Mouse (Mus musculus): Measurements from ENCODE around the gene Cep78. TPM values are rescaled to one million over a fixed set of nuclear protein-coding genes. Genes with fewer than 3 reads are reported as not detected.

Gene Cep78
- polyA plus RNA-seq, 1 experiment from 2014 or later: 25.4 TPM

DNA sequence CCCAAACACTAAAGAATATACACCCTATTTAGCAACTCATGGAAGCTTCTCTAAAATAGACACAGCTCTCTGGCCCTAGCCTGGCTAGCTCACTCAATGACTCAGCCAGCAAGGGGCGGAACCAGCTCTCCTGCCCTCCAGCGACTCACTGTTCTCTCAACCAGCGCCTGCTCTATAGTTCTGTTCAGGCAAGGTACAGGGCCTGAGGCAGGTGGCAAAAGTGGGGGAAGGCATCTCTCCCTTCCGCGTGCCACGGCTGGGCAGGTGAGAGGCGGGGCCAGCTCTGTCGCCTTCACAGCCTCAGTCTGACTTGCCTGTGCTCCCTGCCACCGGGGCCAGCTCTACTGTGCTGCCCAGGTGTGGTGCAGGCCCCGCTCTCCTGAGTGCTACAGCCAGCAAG, 38.1 kb downstream of the Cep78 start:
- Histone ChIP-seq H3K36me3 (ENCODE audit: insufficient read depth, low read length) (no peaks in the 10 kb centered on the region), H3K9ac (replicated peaks; ENCODE audit: low read length) (no peak overlapping the region), H3K4me1 (ENCODE audit: insufficient read depth, low read length) (no peaks in the 10 kb centered on the region), H3K27ac (ENCODE audit: low read length) (peak overlapping the region; percentile 64; the same call in 1 of the 2 replicates), H3K9me3 (ENCODE audit: low read length) (peaks cover 3% of the 10 kb centered on the region; the same call in 1 of the 2 replicates), H3K4me3 (ENCODE audit: low read length) (no peak overlapping the region), H3K4me2 (replicated peaks; ENCODE audit: low read depth, low read length) (no peak overlapping the region), H3K27me3 (ENCODE audit: insufficient read depth, low read length) (no peaks in the 10 kb centered on the region)
- peak; percentile 89 for ATAC-seq (ENCODE audit: low FRiP score, low TSS enrichment)
- WGBS: 65% methylated on average over 10 of the region's 10 CpGs

DNA sequence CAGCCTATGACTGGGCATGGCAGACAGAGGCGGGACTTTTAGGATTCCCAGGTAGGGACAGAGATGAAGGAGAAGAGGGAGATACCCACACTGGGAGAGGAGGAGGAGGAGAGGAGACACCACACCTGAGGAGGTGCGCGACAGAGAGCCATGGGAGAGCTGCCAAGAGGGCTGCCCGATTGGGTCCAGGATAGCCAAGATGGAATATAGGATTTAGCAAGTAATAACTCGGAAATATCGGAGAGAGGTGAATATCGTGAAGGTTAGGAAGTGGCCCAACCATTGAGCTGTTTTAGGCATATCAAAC, 41.7 kb downstream of the Cep78 start:
- H3K27me3 ChIP-seq (ENCODE audit: insufficient read depth, low read length): no peaks in the 10 kb centered on the region
- peaks cover 3% of the 10 kb centered on the region; the same call in 1 of the 2 replicates for H3K9me3 ChIP-seq (ENCODE audit: low read length)
- H3K4me1 ChIP-seq (ENCODE audit: insufficient read depth, low read length): peaks cover 5% of the 10 kb centered on the region; the same call in 1 of the 2 replicates
- no peak overlapping the region for H3K27ac ChIP-seq (ENCODE audit: low read length)
- no peak overlapping the region for H3K9ac ChIP-seq (replicated peaks; ENCODE audit: low read length)
- H3K4me2 ChIP-seq (replicated peaks; ENCODE audit: low read depth, low read length): no peak overlapping the region
- no peak for ATAC-seq (ENCODE audit: low FRiP score, low TSS enrichment)
- no peak overlapping the region for H3K4me3 ChIP-seq (ENCODE audit: low read length)
- 79% methylated on average over 7 of the region's 7 CpGs for WGBS
- H3K36me3 ChIP-seq (ENCODE audit: insufficient read depth, low read length): no peaks in the 10 kb centered on the region

- peaks cover 5% of the 10 kb centered on the region; the same call in 1 of the 2 replicates for H3K4me1 ChIP-seq (ENCODE audit: insufficient read depth, low read length)
- H3K27me3 ChIP-seq (ENCODE audit: insufficient read depth, low read length): no peaks in the 10 kb centered on the region
- no peak overlapping the region for H3K4me2 ChIP-seq (replicated peaks; ENCODE audit: low read depth, low read length)
- H3K9ac ChIP-seq (replicated peaks; ENCODE audit: low read length): no peak overlapping the region
- peaks cover 3% of the 10 kb centered on the region; the same call in 1 of the 2 replicates for H3K9me3 ChIP-seq (ENCODE audit: low read length)
- no peak overlapping the region; the same call in 1 of the 2 replicates for H3K27ac ChIP-seq (ENCODE audit: low read length)
- no peak overlapping the region for H3K4me3 ChIP-seq (ENCODE audit: low read length)
- no peaks in the 10 kb centered on the region for H3K36me3 ChIP-seq (ENCODE audit: insufficient read depth, low read length)
- ATAC-seq (ENCODE audit: low FRiP score, low TSS enrichment): no peak
- WGBS: 73% methylated on average over 11 of the region's 11 CpGs
Observed at GRCm38 (mm10) chr19:15942421-15943116, 42.2 kb downstream of the Cep78 start.

GRCm38 (mm10) chr19:15941399-15941798, 43.4 kb downstream of the Cep78 start:
- Histone ChIP-seq H3K4me1 (ENCODE audit: insufficient read depth, low read length) (peaks cover 5% of the 10 kb centered on the region; the same call in 1 of the 2 replicates), H3K4me3 (ENCODE audit: low read length) (no peak overlapping the region), H3K27me3 (ENCODE audit: insufficient read depth, low read length) (no peaks in the 10 kb centered on the region), H3K9ac (replicated peaks; ENCODE audit: low read length) (no peak overlapping the region), H3K4me2 (replicated peaks; ENCODE audit: low read depth, low read length) (no peak overlapping the region), H3K9me3 (ENCODE audit: low read length) (peaks cover 3% of the 10 kb centered on the region; the same call in 1 of the 2 replicates), H3K27ac (ENCODE audit: low read length) (peak overlapping the region; percentile 73; the same call in 1 of the 2 replicates), H3K36me3 (ENCODE audit: insufficient read depth, low read length) (no peaks in the 10 kb centered on the region)
- WGBS: 44% methylated on average over 8 of the region's 8 CpGs
- ATAC-seq (ENCODE audit: low FRiP score, low TSS enrichment): peak; percentile 96

- Histone ChIP-seq H3K36me3 (ENCODE audit: insufficient read depth, low read length) (0 out of 2 replicates have a peak, but pooled peaks cover 3% of the 10 kb centered on the region), H3K27ac (ENCODE audit: low read length) (peak overlapping the region; percentile 85), H3K4me3 (ENCODE audit: low read length) (peak overlapping the region; percentile 62), H3K4me1 (ENCODE audit: insufficient read depth, low read length) (peaks cover 18% of the 10 kb centered on the region), H3K9ac (replicated peaks; ENCODE audit: low read length) (peak overlapping the region; percentile 67), H3K9me3 (ENCODE audit: low read length) (no peaks in the 10 kb centered on the region), H3K4me2 (replicated peaks; ENCODE audit: low read depth, low read length) (peak overlapping the region; percentile 82), H3K27me3 (ENCODE audit: insufficient read depth, low read length) (no peaks in the 10 kb centered on the region)
- ATAC-seq (ENCODE audit: low FRiP score, low TSS enrichment): peak; percentile 61; the same call in 1 of the 2 replicates
- WGBS: 14% methylated on average over 4 of the region's 4 CpGs
Observed at GRCm38 (mm10) chr19:15925719-15926045, 59.1 kb downstream of the Cep78 start.

DNA sequence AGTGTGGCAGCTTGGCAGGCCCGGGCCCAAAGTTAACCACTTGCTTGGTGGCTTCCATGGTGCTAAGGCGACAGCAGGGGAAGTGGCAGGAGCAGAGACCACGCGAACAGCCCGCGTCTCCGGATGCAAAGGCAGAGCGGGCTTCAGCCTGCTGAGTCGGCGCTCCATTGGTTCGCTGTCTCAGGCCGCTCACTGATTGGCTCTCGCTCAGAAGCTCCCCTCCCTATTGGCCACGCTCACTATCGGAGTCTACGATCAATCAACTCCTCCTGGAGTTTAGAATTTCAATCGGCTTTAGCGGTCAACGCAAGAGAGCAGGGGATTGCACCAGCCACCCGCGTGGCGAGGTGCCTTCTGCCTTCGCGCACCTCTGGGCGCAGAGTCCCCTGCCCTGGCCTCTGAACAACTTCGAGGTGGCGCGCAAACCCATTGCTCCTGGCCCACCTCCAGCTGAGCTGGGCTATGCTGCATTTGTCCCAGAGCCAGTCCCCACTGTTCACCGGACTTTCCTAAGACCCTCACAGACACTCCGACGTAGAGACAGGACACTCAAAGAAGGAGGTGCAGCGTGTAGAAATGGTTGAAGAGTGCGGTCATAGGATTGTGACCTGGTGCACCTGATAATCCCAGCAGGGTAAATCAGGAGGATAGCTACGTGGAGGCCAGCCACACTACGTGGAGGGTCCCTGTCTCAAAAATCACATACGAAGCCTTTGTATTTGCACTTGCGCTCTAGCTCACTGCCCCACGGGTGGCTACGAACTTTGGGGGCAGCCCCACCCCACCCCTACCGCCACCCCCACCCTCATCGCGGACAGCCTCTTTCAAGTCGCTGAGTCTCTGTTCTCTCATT, 59.7 kb downstream of the Cep78 start:
- H3K4me2 ChIP-seq (replicated peaks; ENCODE audit: low read depth, low read length): peak overlapping the region; percentile 82
- H3K9ac ChIP-seq (replicated peaks; ENCODE audit: low read length): peak overlapping the region; percentile 67
- H3K9me3 ChIP-seq (ENCODE audit: low read length): no peaks in the 10 kb centered on the region
- peak overlapping the region; percentile 62 for H3K4me3 ChIP-seq (ENCODE audit: low read length)
- ATAC-seq (ENCODE audit: low FRiP score, low TSS enrichment): peak; percentile 99
- 0 out of 2 replicates have a peak, but pooled peaks cover 4% of the 10 kb centered on the region for H3K36me3 ChIP-seq (ENCODE audit: insufficient read depth, low read length)
- H3K4me1 ChIP-seq (ENCODE audit: insufficient read depth, low read length): peaks cover 18% of the 10 kb centered on the region
- peak overlapping the region; percentile 85 for H3K27ac ChIP-seq (ENCODE audit: low read length)
- WGBS: 2% methylated on average over 43 of the region's 43 CpGs
- no peaks in the 10 kb centered on the region for H3K27me3 ChIP-seq (ENCODE audit: insufficient read depth, low read length)

DNA sequence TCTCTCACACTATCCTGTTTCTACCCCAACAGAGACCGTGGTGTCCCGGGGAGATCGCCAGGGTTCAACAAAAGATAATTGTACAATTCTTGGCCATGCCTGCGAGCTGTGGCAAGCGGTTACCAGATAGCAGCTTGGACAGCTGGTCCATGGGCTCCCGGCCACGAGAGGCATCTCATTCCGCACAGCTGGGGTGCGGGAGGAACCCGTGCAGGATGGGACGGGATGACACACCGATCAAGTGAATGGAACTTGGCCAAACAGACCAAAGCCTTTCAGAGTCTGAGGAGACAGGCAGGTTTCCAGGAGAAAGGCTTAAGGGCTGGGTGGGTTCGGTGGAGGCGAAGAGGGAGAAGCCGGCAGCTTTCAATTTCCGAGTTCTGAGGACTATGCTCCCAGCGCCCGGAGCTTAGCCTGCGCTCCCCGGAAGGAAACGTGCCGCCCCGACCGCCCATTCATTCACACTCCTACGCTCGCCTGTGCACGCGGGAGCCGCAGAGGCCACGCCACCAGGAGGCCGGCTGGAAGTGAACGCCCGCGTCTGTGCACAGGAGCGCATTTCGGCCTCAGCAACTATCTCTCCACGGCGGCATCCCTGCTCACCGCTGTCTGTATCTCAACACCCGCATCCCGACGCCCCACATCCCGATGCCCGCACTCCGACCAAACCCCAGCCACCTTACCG, 60.5 kb downstream of the Cep78 start:
- Histone ChIP-seq H3K27me3 (ENCODE audit: insufficient read depth, low read length) (no peaks in the 10 kb centered on the region), H3K9me3 (ENCODE audit: low read length) (no peaks in the 10 kb centered on the region), H3K27ac (ENCODE audit: low read length) (peak overlapping the region; percentile 65), H3K36me3 (ENCODE audit: insufficient read depth, low read length) (peaks cover 8% of the 10 kb centered on the region; the same call in 1 of the 2 replicates), H3K4me1 (ENCODE audit: insufficient read depth, low read length) (peaks cover 18% of the 10 kb centered on the region), H3K4me3 (ENCODE audit: low read length) (peak overlapping the region; percentile 62), H3K4me2 (replicated peaks; ENCODE audit: low read depth, low read length) (peak overlapping the region; percentile 82), H3K9ac (replicated peaks; ENCODE audit: low read length) (peak overlapping the region; percentile 61)
- WGBS: under 1% methylated on average over 46 of the region's 46 CpGs
- ATAC-seq (ENCODE audit: low FRiP score, low TSS enrichment): peak; percentile 62

DNA sequence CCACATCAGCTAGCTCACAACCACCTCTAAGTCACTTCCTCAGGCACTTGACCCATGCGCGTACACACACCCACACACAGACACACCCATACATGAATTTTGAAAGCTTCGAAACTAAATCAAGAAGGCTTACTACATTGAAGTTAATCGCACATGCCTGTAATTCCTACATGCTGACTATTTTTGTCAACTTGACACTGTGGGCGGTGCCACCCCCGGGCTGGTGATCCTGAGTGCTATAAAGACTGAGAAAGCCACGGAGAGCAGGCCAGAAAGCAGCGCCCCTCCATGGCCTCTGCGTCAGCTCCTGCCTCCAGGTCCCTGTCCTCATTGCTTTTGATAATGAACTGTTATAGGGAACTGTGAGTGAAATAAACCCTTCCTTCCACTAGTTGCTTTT, 61.4 kb downstream of the Cep78 start:
- Histone ChIP-seq H3K27ac (ENCODE audit: low read length) (no peak overlapping the region), H3K4me3 (ENCODE audit: low read length) (peak overlapping the region; percentile 62), H3K4me1 (ENCODE audit: insufficient read depth, low read length) (peaks cover 18% of the 10 kb centered on the region), H3K27me3 (ENCODE audit: insufficient read depth, low read length) (no peaks in the 10 kb centered on the region), H3K9me3 (ENCODE audit: low read length) (no peaks in the 10 kb centered on the region), H3K4me2 (replicated peaks; ENCODE audit: low read depth, low read length) (peak overlapping the region; percentile 82), H3K36me3 (ENCODE audit: insufficient read depth, low read length) (peaks cover 15% of the 10 kb centered on the region; the same call in 1 of the 2 replicates), H3K9ac (replicated peaks; ENCODE audit: low read length) (peak overlapping the region; percentile 61; the same call in 1 of the 2 replicates)
- 18% methylated on average over 9 of the region's 9 CpGs for WGBS
- no peak for ATAC-seq (ENCODE audit: low FRiP score, low TSS enrichment)

DNA sequence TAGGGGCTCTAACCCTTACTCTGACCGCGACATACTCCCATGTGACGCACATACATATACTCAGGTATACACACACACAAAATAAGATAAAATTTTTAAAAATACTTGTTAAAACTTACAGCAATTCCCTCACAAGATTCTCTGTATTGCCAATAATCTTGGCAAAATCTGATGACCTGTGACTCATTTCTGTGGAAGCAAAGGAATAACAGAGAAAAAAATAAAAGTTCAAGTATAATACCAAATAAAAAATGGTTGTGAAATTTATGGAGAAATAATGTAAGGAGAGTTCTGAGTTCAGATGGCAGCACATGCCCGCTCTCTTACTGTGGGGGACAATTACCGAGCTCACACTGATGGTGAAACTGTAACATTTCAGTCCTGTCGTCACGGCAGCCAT, 65.5 kb downstream of the Cep78 start:
- no peak overlapping the region for H3K27ac ChIP-seq (ENCODE audit: low read length)
- no peak overlapping the region for H3K4me3 ChIP-seq (ENCODE audit: low read length)
- no peak overlapping the region for H3K9ac ChIP-seq (replicated peaks; ENCODE audit: low read length)
- no peak for ATAC-seq (ENCODE audit: low FRiP score, low TSS enrichment)
- H3K4me2 ChIP-seq (replicated peaks; ENCODE audit: low read depth, low read length): no peak overlapping the region
- no peaks in the 10 kb centered on the region for H3K9me3 ChIP-seq (ENCODE audit: low read length)
- peaks cover 38% of the 10 kb centered on the region; the same call in 1 of the 2 replicates for H3K36me3 ChIP-seq (ENCODE audit: insufficient read depth, low read length)
- H3K4me1 ChIP-seq (ENCODE audit: insufficient read depth, low read length): peaks cover 9% of the 10 kb centered on the region
- H3K27me3 ChIP-seq (ENCODE audit: insufficient read depth, low read length): no peaks in the 10 kb centered on the region
- WGBS: 94% methylated on average over 7 of the region's 7 CpGs
